Mouse (Mus musculus) erythroblast, embryonic 14.5 days (primary cell): ENCODE measurements around the gene Dusp19. TPM values are rescaled to one million over a fixed set of nuclear protein-coding genes. Genes with fewer than 3 reads are reported as not detected.
A peak's percentile ranks its signal among the peaks of the same experiment; 100 is the strongest.

Experiments used
- H3K27me3 ChIP-seq: 2 replicates; pipeline ENCODE4 v1.6.1; 2012; ENCODE audit warnings: inconsistent platforms; ENCODE audit not compliant: control insufficient read depth
- H3K36me3 ChIP-seq: 2 replicates; pipeline ENCODE4 v1.6.1; 2012; ENCODE audit warnings: mild to moderate bottlenecking, inconsistent platforms; ENCODE audit not compliant: control insufficient read depth
- H3K4me1 ChIP-seq: 2 replicates; pipeline ENCODE4 v1.6.1; 2012; ENCODE audit warnings: inconsistent platforms; ENCODE audit not compliant: control insufficient read depth
- H3K4me3 ChIP-seq: replicated peaks from 2 replicates; pipeline ENCODE3; 2012; ENCODE audit warnings: moderate library complexity, mild to moderate bottlenecking, inconsistent platforms
- H3K9me3 ChIP-seq: 2 replicates; pipeline ENCODE4 v1.6.1; 2012; ENCODE audit warnings: low read length, inconsistent platforms, mixed read lengths; ENCODE audit not compliant: control insufficient read depth
- GATA1 ChIP-seq: IDR thresholded peaks from 2 replicates; pipeline ENCODE4 v1.6.1; 2012; ENCODE audit warnings: low read length, inconsistent platforms, mixed read lengths
- TAL1 ChIP-seq: IDR thresholded peaks from 3 replicates; pipeline ENCODE4 v1.6.1; 2012; ENCODE audit warnings: low read length, inconsistent platforms, mixed read lengths
- polyA plus RNA-seq: library from polyadenylated mRNA; stranded (reverse); fragments of >175 nt; gene quantifications from 2 replicates; pipeline ENCODE4 v1.2.3, GENCODE M21; 2012

Gene Dusp19
- polyA plus RNA-seq, 1 experiment = not detected

- Histone ChIP-seq H3K27me3 (no peaks in the 10 kb centered on the region), H3K4me3 (no peak overlapping the region), H3K36me3 (peaks cover 7% of the 10 kb centered on the region), H3K9me3 (no peaks in the 10 kb centered on the region), H3K4me1 (no peaks in the 10 kb centered on the region)
- no peak for TF ChIP-seq GATA1
- TF ChIP-seq TAL1 = no peak
Measured at GRCm38 (mm10) chr2:80624523-80624922, 7.7 kb downstream of the Dusp19 start.

- Histone ChIP-seq H3K9me3 (no peaks in the 10 kb centered on the region), H3K27me3 (no peaks in the 10 kb centered on the region), H3K36me3 (no peaks in the 10 kb centered on the region), H3K4me3 (no peak overlapping the region), H3K4me1 (no peaks in the 10 kb centered on the region)
- TF ChIP-seq GATA1 = no peak
- no peak for TF ChIP-seq TAL1
Measured at GRCm38 (mm10) chr2:80632336-80633026, 15.6 kb downstream of the Dusp19 start.

DNA sequence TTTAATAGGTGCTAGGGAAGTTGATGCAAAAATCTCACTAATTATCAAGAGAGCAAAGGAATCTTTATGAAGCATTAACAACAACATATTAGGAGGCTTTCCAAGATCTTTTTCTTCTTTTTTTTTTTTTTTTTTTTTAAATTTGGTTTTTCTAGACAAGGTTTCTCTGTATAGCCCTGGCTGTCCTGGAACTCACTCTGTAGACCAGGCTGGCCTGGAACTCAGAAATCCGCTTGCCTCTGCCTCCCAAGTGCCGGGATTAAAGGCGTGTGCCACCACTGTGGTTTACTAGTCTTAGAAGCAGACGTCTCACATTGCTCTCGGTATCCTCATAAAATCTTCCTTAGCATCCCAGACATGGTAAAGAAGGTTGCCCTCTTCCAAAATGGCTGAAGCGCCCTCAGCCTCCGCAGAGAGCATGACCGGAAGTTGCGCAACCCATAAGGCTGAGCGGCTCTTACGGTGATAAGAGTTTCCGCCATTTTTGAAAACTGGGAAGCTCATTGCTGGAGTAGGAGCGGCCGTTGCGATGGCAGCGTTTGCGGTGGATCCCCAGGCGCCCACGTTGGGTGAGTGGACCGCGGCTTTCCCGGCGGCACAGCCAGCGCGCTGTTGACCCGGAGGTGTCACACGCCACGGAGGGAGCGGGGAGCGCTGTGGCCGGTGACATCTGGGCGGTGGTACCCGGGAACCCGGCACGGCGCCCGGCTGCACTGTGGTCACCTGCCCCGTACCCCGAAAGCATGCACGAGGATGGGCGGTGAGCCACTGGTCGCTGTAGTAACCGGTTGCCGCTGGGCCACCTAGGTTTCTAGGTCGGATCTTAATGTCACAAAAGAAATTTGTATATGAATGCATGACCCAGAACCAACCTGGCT lies 21.8 kb downstream of the Dusp19 start:
- no peaks in the 10 kb centered on the region for H3K27me3 ChIP-seq
- TF ChIP-seq GATA1 (peak; percentile 41; the same call in 1 of the 2 replicates), TAL1 (no peak)
- H3K36me3 ChIP-seq = peaks cover 28% of the 10 kb centered on the region
- peak overlapping the region; percentile 83 for H3K4me3 ChIP-seq
- peaks cover 18% of the 10 kb centered on the region for H3K4me1 ChIP-seq
- H3K9me3 ChIP-seq = no peaks in the 10 kb centered on the region

GRCm38 (mm10) chr2:80639398-80639797 lies 22.6 kb downstream of the Dusp19 start:
- no peaks in the 10 kb centered on the region for H3K9me3 ChIP-seq
- H3K36me3 ChIP-seq = peaks cover 36% of the 10 kb centered on the region
- peaks cover 18% of the 10 kb centered on the region for H3K4me1 ChIP-seq
- peak overlapping the region; percentile 83 for H3K4me3 ChIP-seq
- H3K27me3 ChIP-seq = no peaks in the 10 kb centered on the region
- TF ChIP-seq GATA1 = no peak
- TF ChIP-seq TAL1 = no peak

GRCm38 (mm10) chr2:80639864-80640263 lies 23.0 kb downstream of the Dusp19 start:
- Histone ChIP-seq H3K36me3 (peaks cover 41% of the 10 kb centered on the region), H3K27me3 (no peaks in the 10 kb centered on the region), H3K9me3 (no peaks in the 10 kb centered on the region), H3K4me3 (peak overlapping the region; percentile 83), H3K4me1 (peaks cover 18% of the 10 kb centered on the region)
- TF ChIP-seq TAL1 (no peak), GATA1 (no peak)

GRCm38 (mm10) chr2:80661414-80661813 lies 44.6 kb downstream of the Dusp19 start:
- Histone ChIP-seq H3K36me3 (peaks cover 45% of the 10 kb centered on the region), H3K9me3 (no peaks in the 10 kb centered on the region), H3K4me3 (no peak overlapping the region), H3K4me1 (peaks cover 3% of the 10 kb centered on the region; the same call in 1 of the 2 replicates), H3K27me3 (no peaks in the 10 kb centered on the region)
- TF ChIP-seq TAL1 (no peak), GATA1 (no peak)

DNA sequence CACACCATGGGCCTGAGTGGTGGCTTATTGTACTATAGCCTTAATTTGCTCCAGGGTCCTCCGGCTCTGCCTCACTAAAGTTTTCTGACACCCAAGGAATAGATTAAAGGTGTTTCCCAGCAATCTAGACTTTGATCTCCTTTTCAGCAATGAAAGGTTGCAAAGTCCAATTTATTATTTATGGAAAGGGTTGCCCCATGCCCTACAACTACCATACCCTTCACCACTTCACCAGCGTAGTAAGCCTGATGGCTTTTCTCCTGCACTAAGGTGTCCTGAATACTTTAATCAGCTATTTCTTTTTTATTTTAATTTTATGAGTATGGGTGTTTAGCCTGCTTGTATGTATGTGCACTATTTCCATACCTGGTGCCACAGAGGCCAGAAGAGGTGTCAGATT lies 45.8 kb downstream of the Dusp19 start:
- no peak for TF ChIP-seq TAL1
- TF ChIP-seq GATA1 = no peak
- Histone ChIP-seq H3K36me3 (peaks cover 44% of the 10 kb centered on the region), H3K9me3 (no peaks in the 10 kb centered on the region), H3K27me3 (no peaks in the 10 kb centered on the region), H3K4me3 (no peak overlapping the region), H3K4me1 (peaks cover 3% of the 10 kb centered on the region; the same call in 1 of the 2 replicates)

DNA sequence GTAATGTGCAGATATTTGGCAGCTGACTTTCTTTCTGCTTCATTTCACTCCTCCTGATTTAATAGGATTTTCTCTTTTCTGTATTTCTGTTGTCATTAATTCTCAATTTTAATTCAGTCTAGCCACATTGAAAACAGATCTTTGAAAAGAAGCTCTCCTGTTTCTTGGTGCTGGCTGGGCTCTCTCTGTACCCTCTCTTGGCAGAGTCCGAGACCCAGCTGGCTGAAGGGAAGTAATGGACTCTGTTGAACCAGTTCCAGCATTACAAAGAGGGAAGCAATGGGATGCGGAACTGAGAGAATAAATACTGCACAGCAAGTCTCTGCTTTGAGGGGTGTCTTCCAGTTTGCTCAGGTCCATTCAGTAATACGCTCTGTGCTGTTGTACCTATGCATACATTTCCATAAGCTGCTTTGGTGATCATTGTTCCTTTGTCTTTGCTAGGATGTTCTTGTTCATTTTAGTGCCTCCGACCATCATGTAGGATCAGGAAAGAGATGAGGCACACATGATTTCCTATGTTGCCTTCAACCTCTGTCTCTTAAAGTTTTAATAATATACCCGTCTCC lies 50.6 kb downstream of the Dusp19 start:
- Histone ChIP-seq H3K27me3 (no peaks in the 10 kb centered on the region), H3K36me3 (peaks cover 34% of the 10 kb centered on the region), H3K9me3 (no peaks in the 10 kb centered on the region), H3K4me1 (no peaks in the 10 kb centered on the region), H3K4me3 (no peak overlapping the region)
- TF ChIP-seq TAL1 (no peak), GATA1 (no peak)
